Mouse (Mus musculus): ENCODE results near the gene Rbbp8nl. TPM values are rescaled to one million over a fixed set of nuclear protein-coding genes. Genes with fewer than 3 reads are reported as not detected.

The Rbbp8nl gene
- polyA plus RNA-seq, 1 experiment: 0.04 TPM

- DNase-seq (ENCODE audit: low read depth): no peak
- TF ChIP-seq CTCF (IDR thresholded peaks at IDR 0.05; ENCODE audit: borderline replicate concordance, extremely low read depth, insufficient read depth, insufficient read length): no peak
- TF ChIP-seq POLR2A (IDR thresholded peaks at IDR 0.05; ENCODE audit: borderline replicate concordance, extremely low read depth, insufficient read depth, insufficient read length, poor library complexity, severe bottlenecking): no peak
These were observed 52.7 kb downstream of the Rbbp8nl start for GRCm38 (mm10) chr2:180236930-180237329.

- no peak for TF ChIP-seq CTCF (IDR thresholded peaks at IDR 0.05; ENCODE audit: borderline replicate concordance, extremely low read depth, insufficient read depth, insufficient read length)
- no peak for TF ChIP-seq POLR2A (IDR thresholded peaks at IDR 0.05; ENCODE audit: borderline replicate concordance, extremely low read depth, insufficient read depth, insufficient read length, poor library complexity, severe bottlenecking)
These were observed 53.2 kb downstream of the Rbbp8nl start for GRCm38 (mm10) chr2:180236500-180236899.

DNA sequence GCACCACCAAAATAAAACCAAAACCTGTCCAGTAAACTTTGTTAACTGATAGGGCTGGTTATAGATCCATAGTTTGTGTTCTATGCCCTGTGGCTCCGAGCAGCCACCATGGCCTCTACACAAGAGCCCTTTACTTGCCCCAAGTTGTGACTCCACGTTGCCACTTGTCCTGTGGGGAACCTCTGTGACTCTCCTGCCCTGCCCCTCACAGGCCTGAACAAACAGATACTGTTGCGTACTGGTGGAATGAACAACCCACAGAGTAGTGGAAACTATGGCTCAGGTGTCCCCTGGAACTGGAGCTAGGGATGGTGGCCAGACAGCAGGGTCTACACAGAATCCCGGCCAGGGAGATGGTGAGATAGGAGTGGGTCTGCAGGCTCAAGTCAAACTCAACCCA, 53.9 kb downstream of the Rbbp8nl start:
- DNase-seq (ENCODE audit: low read depth): no peak
- TF ChIP-seq CTCF (IDR thresholded peaks at IDR 0.05; ENCODE audit: borderline replicate concordance, extremely low read depth, insufficient read depth, insufficient read length) (no peak), POLR2A (IDR thresholded peaks at IDR 0.05; ENCODE audit: borderline replicate concordance, extremely low read depth, insufficient read depth, insufficient read length, poor library complexity, severe bottlenecking) (no peak)

More at GRCm38 (mm10) chr2:180236500-180236899, 53.2 kb downstream of the Rbbp8nl start:
- no peak for DNase-seq (ENCODE audit: low read depth)

DNA sequence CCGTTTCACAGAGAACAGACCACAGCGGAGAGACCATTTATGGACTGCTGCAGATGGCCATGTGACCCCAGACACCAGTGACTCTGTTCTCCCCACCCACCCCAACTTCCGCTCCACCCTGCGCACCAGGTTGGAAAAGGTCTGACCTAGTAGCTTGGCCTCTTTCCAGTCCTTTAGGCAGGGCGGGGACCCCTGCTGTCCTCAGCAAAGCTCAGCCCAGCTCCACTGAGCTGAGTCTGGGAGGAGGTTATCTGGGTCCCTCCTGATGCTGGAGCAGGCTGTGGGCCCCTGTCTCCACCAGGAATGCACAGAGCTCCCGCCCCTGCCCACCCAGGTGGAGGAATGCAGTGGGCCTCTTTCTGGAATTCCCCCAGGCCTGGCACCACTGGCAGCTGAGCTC, 54.7 kb downstream of the Rbbp8nl start:
- no peak for DNase-seq (ENCODE audit: low read depth)
- TF ChIP-seq CTCF (IDR thresholded peaks at IDR 0.05; ENCODE audit: borderline replicate concordance, extremely low read depth, insufficient read depth, insufficient read length): no peak
- TF ChIP-seq POLR2A (IDR thresholded peaks at IDR 0.05; ENCODE audit: borderline replicate concordance, extremely low read depth, insufficient read depth, insufficient read length, poor library complexity, severe bottlenecking): no peak

GRCm38 (mm10) chr2:180234353-180234752, 55.3 kb downstream of the Rbbp8nl start:
- TF ChIP-seq CTCF (IDR thresholded peaks at IDR 0.05; ENCODE audit: borderline replicate concordance, extremely low read depth, insufficient read depth, insufficient read length) (no peak), POLR2A (IDR thresholded peaks at IDR 0.05; ENCODE audit: borderline replicate concordance, extremely low read depth, insufficient read depth, insufficient read length, poor library complexity, severe bottlenecking) (no peak)
- DNase-seq (ENCODE audit: low read depth): no peak

DNA sequence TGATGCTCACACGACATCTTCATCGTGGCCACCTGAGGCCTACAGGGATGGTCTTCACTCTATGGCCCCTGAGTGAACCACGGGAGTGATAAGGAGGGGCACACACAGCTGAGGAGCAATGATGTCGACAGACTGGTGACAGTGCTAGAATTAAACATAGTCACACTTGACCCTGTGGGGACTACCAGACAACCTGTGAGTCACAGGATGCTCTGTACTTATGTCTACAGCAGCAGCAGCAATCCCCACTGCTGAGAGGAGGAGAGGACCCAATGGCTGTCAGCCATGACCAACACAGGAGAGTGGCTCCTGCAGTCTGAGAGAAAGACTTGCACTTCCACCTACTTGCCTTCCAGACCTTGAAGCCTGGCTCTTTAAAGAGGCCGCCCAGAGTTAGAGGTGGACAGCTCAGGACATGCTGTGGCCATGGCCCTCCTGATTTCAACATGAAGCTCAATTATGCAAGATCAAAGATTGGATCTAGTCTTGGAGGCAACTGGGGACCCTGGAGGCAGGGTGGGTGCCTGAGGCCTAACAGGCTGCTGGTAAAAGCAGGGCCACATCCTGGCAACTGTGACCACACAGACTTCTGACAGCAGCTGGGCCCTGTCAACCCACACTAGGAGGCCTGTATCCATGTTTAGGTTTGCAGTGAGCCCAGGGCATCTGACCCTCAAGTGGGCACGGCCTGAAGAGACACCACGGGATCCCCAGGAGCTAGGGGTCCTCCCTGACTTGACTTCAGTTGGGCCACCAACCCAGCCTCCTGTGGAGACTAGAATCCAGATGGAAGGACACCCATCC, 56.4 kb downstream of the Rbbp8nl start:
- no peak for DNase-seq (ENCODE audit: low read depth)
- TF ChIP-seq CTCF (IDR thresholded peaks at IDR 0.05; ENCODE audit: borderline replicate concordance, extremely low read depth, insufficient read depth, insufficient read length): no peak
- no peak for TF ChIP-seq POLR2A (IDR thresholded peaks at IDR 0.05; ENCODE audit: borderline replicate concordance, extremely low read depth, insufficient read depth, insufficient read length, poor library complexity, severe bottlenecking)

- no peak for DNase-seq (ENCODE audit: low read depth)
- TF ChIP-seq POLR2A (IDR thresholded peaks at IDR 0.05; ENCODE audit: borderline replicate concordance, extremely low read depth, insufficient read depth, insufficient read length, poor library complexity, severe bottlenecking) (no peak), CTCF (IDR thresholded peaks at IDR 0.05; ENCODE audit: borderline replicate concordance, extremely low read depth, insufficient read depth, insufficient read length) (no peak)
These were observed 59.2 kb downstream of the Rbbp8nl start for GRCm38 (mm10) chr2:180230482-180230881.

DNA sequence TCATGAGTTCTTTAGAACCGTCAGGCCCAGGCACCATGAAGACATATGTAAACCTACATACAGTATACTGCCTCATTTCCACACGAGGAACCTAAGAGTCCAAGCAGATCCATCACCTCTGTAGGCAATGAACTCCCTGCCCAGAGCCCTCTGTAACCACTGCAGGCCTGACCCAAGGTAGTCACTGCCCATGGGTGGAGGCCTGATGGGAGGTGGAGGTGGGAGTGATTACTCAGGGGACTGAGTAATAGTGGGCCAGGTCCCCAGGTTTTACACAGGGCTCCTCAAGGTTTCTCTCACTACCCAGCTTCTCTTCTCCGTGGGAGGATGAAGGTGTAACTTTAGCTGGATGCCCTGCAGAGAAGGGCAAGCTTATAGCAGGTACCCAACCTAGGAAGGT, 60.5 kb downstream of the Rbbp8nl start:
- TF ChIP-seq CTCF (IDR thresholded peaks at IDR 0.05; ENCODE audit: borderline replicate concordance, extremely low read depth, insufficient read depth, insufficient read length) (no peak), POLR2A (IDR thresholded peaks at IDR 0.05; ENCODE audit: borderline replicate concordance, extremely low read depth, insufficient read depth, insufficient read length, poor library complexity, severe bottlenecking) (no peak)

DNA sequence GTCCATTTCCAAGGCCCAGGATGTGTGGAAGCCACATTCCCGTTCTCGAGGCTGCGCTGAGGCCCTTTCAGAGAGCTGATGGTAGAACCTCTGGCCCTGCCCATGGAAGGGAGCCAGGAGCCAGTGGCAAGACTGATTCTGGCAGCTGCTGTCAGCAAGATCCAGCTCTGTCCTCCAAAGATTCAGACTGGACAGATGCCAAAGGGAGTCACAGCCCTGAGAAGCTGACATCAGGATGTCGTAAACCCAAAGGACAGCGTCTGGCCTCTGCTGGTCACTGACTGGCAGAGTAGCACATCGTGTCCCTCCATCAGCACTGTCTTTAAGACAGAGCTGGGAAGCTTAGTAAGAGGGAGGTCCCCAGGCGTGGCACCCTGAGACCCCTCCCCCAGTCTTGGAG, 61.1 kb downstream of the Rbbp8nl start:
- DNase-seq (ENCODE audit: low read depth): no peak
- TF ChIP-seq POLR2A (IDR thresholded peaks at IDR 0.05; ENCODE audit: borderline replicate concordance, extremely low read depth, insufficient read depth, insufficient read length, poor library complexity, severe bottlenecking): no peak
- TF ChIP-seq CTCF (IDR thresholded peaks at IDR 0.05; ENCODE audit: borderline replicate concordance, extremely low read depth, insufficient read depth, insufficient read length): no peak

More for the DNA sequence above, 60.5 kb downstream of the Rbbp8nl start:
- no peak for DNase-seq (ENCODE audit: low read depth)

DNA sequence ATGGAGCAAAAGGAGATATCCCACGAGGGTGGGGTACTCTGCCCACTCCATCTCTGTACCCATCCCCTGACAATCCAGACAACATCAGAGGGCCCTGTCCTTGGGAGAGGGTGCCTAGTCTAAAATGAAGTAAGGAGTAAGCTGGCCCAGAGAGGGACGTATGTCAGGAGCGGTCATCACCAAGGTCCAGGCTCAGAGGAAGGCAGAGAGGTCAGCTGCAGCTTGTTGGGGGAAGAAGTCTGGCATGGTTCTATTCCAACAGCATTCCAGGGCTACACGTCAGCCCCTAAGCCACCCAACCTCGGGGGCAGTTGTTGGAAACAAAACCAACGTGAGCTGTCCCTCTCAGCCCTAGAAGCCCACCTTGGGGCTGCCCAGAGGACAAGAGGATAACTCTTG, 61.6 kb downstream of the Rbbp8nl start:
- TF ChIP-seq CTCF (IDR thresholded peaks at IDR 0.05; ENCODE audit: borderline replicate concordance, extremely low read depth, insufficient read depth, insufficient read length) (no peak), POLR2A (IDR thresholded peaks at IDR 0.05; ENCODE audit: borderline replicate concordance, extremely low read depth, insufficient read depth, insufficient read length, poor library complexity, severe bottlenecking) (no peak)
- no peak for DNase-seq (ENCODE audit: low read depth)

Other genes starting within 250 kb of the Rbbp8nl start
- gene Psma7, start 247.4 kb downstream of the Rbbp8nl start, polyA plus RNA-seq (2012; rRNA removed): 324 and 394 TPM in 2 replicates
- 50.2 and 73.1 TPM in 2 replicates for gene Ss18l1, start 247.4 kb downstream of the Rbbp8nl start, polyA plus RNA-seq (2012; rRNA removed)
- 36.3 and 39.7 TPM in 2 replicates for gene Mtg2, start 219.3 kb downstream of the Rbbp8nl start, polyA plus RNA-seq (2012; rRNA removed)
- gene Hrh3, start 185.4 kb downstream of the Rbbp8nl start, polyA plus RNA-seq (2012; rRNA removed): 10.8 and 11.0 TPM in 2 replicates
- gene Osbpl2, start 170.6 kb downstream of the Rbbp8nl start, polyA plus RNA-seq (2012; rRNA removed): 35.8 and 47.8 TPM in 2 replicates
- gene Adrm1, start 118.4 kb downstream of the Rbbp8nl start, polyA plus RNA-seq (2012; rRNA removed): 124 and 148 TPM in 2 replicates
- gene Lama5, start 64.0 kb downstream of the Rbbp8nl start, polyA plus RNA-seq (2012; rRNA removed): 7.7 and 9.5 TPM in 2 replicates
- 2,108 and 3,314 TPM in 2 replicates for gene Rps21, start 32.5 kb downstream of the Rbbp8nl start, polyA plus RNA-seq (2012; rRNA removed)
- gene Cables2, start 16.4 kb downstream of the Rbbp8nl start, polyA plus RNA-seq (2012; rRNA removed): 58.9 and 62.5 TPM in 2 replicates
- gene Gata5, start 44.8 kb upstream of the Rbbp8nl start, polyA plus RNA-seq (2012; rRNA removed): 0.04 TPM in 1 of 2 replicates, not detected in the other
- gene Slco4a1, start 166.4 kb upstream of the Rbbp8nl start, polyA plus RNA-seq (2012; rRNA removed): 2.1 and 2.7 TPM in 2 replicates
- gene Ntsr1, start 210.1 kb upstream of the Rbbp8nl start, polyA plus RNA-seq (2012; rRNA removed): 3.6 and 4.3 TPM in 2 replicates